Mouse (Mus musculus): Measurements from ENCODE around the gene Psg26. TPM values are rescaled to one million over a fixed set of nuclear protein-coding genes. Genes with fewer than 3 reads are reported as not detected.

Gene Psg26
- polyA plus RNA-seq, 1 experiment from 2014 or later: not detected

Other genes starting within 250 kb of the Psg26 start
- gene Mill1, start 238.8 kb downstream of the Psg26 start, polyA plus RNA-seq (2014; fragmentation: Nextera tagmentation; extraction: Ambion mirVana): not detected in 2 replicates
- gene Psg18, start 129.2 kb downstream of the Psg26 start, polyA plus RNA-seq (2014; fragmentation: Nextera tagmentation; extraction: Ambion mirVana): not detected in 2 replicates
- not detected in 2 replicates for gene Psg28, start 52.1 kb downstream of the Psg26 start, polyA plus RNA-seq (2014; fragmentation: Nextera tagmentation; extraction: Ambion mirVana)
- not detected in 2 replicates for gene Psg25, start 48.1 kb upstream of the Psg26 start, polyA plus RNA-seq (2014; fragmentation: Nextera tagmentation; extraction: Ambion mirVana)
- gene Psg27, start 83.1 kb upstream of the Psg26 start, polyA plus RNA-seq (2014; fragmentation: Nextera tagmentation; extraction: Ambion mirVana): not detected in 2 replicates
- not detected in 2 replicates for gene Psg23, start 132.3 kb upstream of the Psg26 start, polyA plus RNA-seq (2014; fragmentation: Nextera tagmentation; extraction: Ambion mirVana)
- not detected in 2 replicates for gene Psg21, start 172.5 kb upstream of the Psg26 start, polyA plus RNA-seq (2014; fragmentation: Nextera tagmentation; extraction: Ambion mirVana)
- gene Psg20, start 202.0 kb upstream of the Psg26 start, polyA plus RNA-seq (2014; fragmentation: Nextera tagmentation; extraction: Ambion mirVana): not detected in 2 replicates
- not detected in 2 replicates for gene Psg22, start 233.9 kb upstream of the Psg26 start, polyA plus RNA-seq (2014; fragmentation: Nextera tagmentation; extraction: Ambion mirVana)

Data from forebrain, embryonic 11.5 days (tissue).